Mouse (Mus musculus): Measurements from ENCODE around the gene Ccdc122.
"Not testable (repeated sequence)": the region's sequence is repeated elsewhere in the genome, so short reads cannot be mapped to it uniquely, and the experiment has no call there.

Ccdc122 gene

DNA sequence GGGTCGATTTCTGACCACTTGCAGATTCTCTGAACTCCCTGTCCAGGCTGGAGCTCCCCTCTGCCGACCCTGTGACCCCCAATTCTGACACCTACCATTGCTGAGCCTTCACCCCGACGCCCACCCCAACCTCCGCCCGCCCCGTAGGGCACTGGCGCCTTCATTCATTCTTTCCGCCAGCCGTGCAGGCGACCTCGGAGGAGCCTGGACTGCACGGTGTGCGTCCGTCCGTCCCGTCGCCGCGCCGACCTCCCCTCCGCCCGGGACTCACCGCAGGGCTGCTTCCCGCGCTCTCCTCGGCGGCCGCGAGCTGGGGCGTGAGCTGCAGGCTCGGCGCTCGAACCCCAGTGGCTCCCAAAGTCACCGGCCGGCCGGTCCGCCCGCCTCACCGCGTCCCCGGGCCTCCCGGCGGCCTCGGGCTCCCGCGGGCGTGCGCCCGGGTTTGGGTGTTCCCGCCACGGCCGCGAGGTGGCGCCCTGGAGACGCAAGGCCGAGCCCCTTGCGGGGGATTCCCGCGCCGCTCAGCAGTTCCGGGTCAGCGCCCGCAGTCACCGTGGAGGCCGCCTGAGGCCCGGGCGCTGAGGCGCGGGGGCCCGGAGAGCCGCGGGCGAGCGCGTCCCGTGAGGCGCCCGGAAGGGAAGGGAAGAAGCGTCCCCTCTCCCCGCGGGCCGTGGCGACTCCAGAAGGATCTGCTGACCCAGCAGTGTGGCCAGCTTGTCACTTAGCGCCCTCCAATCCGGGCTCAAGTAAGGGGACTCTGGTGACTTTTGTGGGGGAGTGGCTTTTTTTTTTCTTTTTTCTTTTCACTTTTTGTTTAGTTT is at the start of gene Ccdc122, which contains the start of gene Lacc1:
Ccdc122 (plus strand) TSS at position 547 of the 821 bp plus-strand sequence.
Lacc1 (minus strand) TSS at position 679 of the 821 bp plus-strand sequence.
- DNase-seq, result peak; percentile 74 to 88

DNA sequence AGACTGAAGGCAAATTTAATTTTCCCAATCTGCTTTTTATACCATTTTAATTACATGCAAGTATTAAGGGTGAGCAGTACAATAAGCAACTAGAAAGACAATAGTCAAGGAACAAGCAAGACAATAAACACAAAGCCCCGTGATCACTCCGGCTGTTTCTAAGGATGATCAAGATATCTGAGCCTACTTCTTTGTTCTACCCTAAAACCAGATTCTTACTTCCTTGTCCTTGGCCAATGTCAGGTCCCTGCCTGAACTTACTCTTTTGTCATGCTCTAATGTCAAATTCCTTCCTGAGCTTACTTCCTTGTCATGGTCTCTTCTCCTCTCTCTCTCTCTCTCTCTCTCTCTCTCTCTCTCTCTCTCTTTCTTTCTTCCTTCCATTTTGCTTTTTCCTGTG is 46.2 kb upstream of the Ccdc122 start:
- DNase-seq, result not testable (repeated sequence)

GRCm38 (mm10) chr14:77004740-77005139 is 31.8 kb upstream of the Ccdc122 start:
- DNase-seq, result no peak

DNA sequence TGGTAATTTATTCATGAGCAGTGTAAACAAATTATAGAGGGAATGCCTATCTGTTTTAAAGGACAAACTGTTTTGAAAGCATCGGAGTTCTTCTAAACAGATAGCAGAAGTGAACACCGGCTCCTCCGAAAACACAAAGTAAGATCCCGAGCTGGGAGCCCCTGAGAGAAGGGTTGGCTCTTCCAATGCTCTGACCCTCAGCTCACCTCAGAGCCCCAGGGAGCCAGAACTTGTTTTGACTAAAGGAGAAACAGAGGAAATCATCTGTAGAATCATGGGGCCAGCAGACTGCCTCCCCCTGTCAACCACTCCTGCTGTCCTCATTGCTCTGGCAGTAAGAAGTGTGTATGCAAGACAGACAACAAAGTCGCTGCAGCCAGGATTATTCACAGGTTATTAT is 31.0 kb upstream of the Ccdc122 start:
- DNase-seq, result no peak

GRCm38 (mm10) chr14:77008238-77008637 is 28.3 kb upstream of the Ccdc122 start:
- peak; percentile 7 to 58 for DNase-seq

DNA sequence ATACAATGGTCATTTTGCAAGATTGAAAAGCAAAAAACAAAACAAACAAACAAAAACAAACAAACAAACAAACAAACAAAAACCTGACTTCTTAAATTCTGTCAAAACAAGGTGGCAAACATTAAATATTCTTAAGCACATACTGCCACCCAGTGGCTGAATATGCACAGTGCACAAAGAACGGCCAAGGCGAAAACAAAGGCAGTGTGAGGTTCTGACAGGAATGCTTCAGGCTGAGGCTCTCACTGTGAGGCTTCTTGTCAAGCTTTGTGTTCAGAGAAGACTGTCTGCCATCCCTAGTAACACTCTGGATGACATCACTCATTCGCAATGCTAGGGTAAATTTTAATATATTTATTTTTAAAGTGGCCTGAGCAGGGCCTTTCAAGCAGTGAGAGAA is 24.8 kb upstream of the Ccdc122 start:
- peak in 1 of 2 experiments; percentile 52 for DNase-seq

DNA sequence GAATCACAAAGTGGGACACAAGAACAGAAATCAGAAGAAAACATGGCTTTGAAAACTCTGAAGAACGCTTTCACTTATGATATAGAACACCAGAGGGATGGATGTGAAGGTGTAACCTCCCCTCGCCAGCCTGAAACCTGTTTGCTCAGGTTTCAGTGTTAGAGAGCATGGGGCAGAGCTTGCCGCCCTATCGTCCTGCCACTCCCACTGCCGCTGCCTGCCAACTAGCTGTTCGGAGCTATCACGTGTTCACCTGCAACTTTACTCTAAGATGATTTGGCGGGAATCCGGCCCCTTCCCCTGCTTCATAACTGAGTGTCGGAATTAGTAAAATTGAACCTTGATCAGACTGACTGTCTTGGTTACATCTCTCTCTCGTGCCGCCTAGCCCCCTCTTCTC is 19.8 kb upstream of the Ccdc122 start:
- not testable (repeated sequence) for DNase-seq

DNA sequence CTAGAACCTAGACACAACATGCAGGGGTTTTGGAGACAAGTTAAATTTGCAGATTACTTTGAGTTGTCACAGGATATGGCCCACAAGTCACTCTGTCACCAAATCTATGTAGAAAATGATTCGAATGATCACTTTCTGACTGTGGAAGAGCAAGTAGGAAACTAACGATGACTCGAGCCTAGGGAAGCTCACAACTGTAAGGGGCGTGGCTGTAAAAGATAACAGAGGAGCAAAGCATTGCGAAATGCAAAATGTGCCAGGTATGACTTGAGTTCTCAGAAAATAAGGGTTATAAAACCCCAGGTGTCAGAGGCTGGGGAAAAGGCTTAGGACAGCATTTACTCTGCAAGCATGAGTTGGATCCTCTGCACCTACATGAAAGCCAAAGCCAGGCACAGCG is 19.4 kb upstream of the Ccdc122 start:
- DNase-seq, result no peak

DNA sequence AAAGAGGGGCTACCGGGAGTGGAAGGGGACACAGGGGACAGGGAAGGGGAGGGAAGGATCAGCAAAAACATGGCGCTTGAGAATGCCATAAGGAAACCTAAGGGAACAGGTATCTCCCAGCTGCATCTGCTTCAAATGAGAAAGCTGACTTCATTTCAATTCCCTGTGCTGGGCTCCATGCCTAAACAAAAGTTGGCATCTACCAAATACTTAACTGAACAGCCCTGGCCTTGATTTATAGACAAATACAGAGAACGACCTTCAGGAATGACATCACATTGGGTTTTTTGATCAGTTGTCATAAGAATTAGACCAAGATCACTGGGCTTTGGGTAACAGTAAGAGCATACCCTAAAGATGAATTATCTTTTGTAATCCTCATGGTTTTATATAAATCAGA is 12.1 kb upstream of the Ccdc122 start:
- DNase-seq, result no peak

DNA sequence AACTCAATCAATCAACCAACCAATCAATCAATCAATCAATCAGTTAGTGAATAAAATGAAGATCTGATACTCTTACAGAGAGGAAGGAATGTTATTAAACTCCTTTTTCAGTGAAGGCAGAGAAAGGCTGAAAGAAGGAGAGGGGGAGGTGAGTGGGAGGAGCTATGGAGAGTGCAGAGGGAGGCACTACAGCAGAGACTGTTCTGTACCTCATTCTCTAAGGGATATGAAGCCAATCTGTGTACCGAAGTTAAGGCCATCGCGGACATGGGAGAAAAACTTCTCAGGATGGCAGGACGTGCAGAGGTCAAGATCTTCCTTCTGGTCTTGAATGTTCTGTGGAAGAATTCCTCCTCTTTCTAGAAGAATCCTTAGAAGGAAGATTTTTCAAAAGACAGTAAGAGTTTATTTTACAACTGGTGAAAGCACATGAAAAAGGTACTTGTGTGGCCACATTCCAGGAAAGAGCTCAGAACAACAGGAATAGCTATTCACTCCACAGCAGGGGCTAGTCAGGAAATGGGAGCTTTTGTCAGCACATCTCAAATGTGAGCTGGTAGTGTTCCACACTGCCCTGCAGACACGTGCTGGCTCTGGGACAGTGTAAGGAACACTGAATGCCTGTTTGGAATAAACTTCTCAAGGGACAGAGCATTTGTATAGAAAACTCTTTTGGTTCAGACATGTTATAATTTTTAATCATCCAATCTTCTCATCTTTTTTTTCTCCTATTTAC is 7.1 kb upstream of the Ccdc122 start:
- no peak for DNase-seq

DNA sequence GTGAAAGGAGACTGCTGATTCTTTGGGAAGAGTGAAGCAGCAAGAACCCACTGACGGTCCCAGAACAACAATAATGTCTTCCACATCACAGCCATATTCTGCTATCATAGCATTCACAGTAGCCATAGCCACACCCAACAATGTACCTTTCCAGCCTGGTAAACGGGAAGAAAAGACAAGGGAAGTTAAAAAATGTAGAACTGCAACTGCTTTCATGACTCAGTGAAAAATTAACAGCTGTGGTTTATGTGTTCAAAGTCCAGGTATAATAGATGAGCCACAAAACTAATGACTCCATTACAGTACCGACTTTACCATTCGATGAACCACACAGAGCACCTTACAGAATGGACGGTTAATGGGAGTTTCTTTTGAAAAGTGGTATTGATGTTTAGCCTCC is 5.8 kb upstream of the Ccdc122 start:
- DNase-seq, result no peak

DNA sequence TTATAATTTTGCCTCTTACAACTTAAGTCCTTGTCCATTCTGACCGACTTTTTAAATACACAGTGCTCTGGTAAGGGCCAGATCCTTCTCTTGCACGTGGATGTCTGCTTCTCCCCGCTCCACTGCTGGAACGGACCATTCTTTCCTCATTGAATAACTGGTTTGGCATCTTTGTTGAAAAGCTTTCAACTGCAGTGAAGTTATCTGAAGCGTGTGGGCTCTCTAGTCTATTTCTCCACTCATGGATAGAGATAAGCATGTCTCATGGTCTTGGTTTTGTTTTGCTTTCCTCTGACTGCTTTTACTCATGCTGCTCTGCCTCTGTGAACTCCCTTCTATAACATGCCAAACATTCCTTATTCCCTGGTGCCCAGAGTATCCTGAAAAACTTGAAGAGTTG is 4.1 kb upstream of the Ccdc122 start:
- no peak for DNase-seq

DNA sequence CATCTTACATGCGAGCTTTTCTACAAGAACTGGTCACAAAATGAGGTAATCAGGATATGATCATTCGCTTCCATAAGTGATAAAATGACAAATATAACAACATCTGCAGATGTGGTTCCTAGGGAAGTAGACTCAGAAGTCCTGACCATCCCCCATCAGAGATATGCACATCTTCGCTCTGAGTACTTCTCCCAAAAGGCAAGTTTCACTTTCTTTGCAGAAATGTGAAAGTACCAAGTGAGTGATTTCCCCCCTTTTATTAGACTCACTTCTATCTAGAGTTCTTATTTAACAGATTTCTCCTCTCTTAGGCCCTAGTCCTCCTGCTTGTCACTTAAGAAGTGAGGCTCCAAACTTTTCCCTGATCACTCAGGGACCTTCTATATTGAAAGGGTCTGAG is 3.2 kb upstream of the Ccdc122 start:
- DNase-seq, result no peak

- DNase-seq, result no peak
These were observed 2.2 kb upstream of the Ccdc122 start for GRCm38 (mm10) chr14:77034175-77034915.

DNA sequence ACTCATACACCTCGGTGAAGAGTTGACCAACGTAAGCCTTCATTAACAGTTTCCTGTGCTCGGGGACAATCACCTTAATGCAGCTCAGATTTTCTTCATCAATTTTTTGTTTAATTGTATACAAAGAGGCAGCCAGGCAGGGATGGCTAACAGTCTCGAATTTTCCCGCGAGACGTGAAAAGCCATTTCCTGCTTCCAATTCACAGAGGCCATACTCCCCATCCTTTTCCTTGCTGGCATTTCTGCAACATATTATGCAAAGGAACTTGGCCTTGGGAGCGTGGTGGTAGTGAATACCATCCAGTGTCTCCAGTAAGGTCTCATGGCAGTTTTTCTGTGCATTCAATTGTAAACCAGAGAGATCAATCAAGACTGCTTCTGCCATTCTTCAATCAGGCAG is 1.6 kb upstream of the Ccdc122 start:
- no peak for DNase-seq

DNA sequence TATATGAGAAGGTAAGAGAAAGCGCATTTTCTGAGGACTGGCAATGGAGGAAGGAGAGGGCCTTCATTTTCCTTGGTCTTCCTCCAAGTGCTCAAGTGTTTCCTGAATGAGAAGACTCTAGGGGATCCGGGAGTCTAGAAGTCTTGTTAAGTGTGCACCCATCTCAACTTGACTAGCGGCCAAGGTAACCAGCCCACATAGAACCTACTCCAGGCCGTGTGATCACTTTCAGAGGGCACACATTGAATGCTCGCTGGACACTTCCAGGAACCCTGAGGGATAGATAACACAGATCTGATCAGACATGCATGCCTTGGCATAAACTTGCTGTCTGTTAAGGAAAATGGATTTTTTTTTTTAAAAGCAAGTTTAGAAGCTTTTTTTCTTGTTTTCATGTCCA is 758 bp downstream of the Ccdc122 start:
- no peak for DNase-seq

GRCm38 (mm10) chr14:77037832-77038425 is 1.4 kb downstream of the Ccdc122 start:
- no peak for DNase-seq

GRCm38 (mm10) chr14:77053288-77053687 is 16.7 kb downstream of the Ccdc122 start:
- no peak for DNase-seq

- DNase-seq, result no peak
These were observed 32.8 kb downstream of the Ccdc122 start for GRCm38 (mm10) chr14:77069361-77069760.

DNA sequence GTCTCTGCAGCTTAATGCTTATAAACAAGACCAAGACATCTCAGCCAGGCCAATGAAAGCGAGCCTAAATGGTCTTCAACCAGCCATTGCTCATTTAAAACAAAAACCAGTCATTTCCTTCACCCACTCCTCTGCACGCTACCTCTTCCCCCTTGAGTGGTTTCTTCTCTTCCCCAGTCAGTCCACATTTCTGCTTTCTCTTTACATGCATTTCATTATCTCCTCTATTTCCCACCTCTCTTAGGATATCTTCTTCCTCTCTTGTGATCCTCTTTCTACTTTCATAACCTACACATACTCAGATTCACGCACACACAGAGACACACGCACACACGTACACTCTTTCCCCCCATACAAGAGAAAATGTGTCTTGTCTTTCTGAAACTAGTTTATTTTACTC is 44.7 kb downstream of the Ccdc122 start:
- no peak for DNase-seq

DNA sequence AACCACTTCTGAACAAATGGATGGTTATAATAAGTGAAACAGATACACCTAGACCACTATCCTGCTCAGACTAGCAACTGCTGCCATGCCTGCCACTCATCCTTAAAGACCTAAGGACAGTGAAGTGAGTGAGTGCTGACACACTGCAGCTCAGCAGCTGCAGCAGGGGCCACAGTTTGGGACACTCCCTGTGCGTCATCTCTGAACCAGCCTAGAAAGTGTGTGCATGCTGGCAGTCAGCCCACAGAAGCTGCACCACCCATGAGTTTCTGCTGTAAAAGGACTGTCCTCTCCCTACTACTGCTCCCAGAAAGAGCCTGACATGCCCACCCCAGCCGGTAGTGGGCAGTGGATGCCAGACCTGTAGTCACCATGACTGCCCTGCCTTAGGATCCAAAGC is 63.7 kb downstream of the Ccdc122 start:
- no peak for DNase-seq

GRCm38 (mm10) chr14:77110622-77111021 is 74.0 kb downstream of the Ccdc122 start:
- DNase-seq, result not testable (repeated sequence)

DNA sequence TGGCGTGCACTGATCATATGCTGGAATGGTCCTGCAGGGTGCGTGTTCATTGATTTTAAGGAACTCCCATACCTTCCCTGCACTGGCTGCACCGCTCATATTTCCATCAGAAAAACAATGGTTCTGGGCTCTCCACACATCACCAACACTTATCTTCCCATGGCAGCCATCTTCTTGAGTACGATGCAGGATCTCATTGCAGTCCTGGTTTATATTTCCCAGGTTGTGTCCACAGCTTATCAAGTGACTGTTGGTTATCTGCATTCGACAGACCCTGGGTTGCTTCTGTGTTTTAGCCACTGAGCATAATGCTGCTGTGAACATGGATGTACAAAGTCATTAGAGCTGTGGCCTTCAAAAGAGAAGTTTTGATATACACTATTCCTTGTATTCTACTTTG is 94.0 kb downstream of the Ccdc122 start:
- no peak for DNase-seq

Measured in spleen, adult 18-20 months (tissue).